Mouse (Mus musculus) ES-E14 (cell line): Measurements from ENCODE around the gene Thbs1.

Experiments used
- HCFC1 ChIP-seq: IDR thresholded peaks from 2 replicates; pipeline ENCODE4 v1.6.1; 2012; ENCODE audit warnings: low read length, inconsistent platforms, borderline replicate concordance; ENCODE audit not compliant: insufficient read depth
- MAFK ChIP-seq: IDR thresholded peaks from 2 replicates; pipeline ENCODE4 v1.6.1; 2014; ENCODE audit warnings: mild to moderate bottlenecking, low read depth, low read length, inconsistent platforms; ENCODE audit not compliant: insufficient read depth
- ZNF384 ChIP-seq: IDR thresholded peaks from 2 replicates; pipeline ENCODE4 v1.6.1; 2012; ENCODE audit warnings: low read depth, low read length, inconsistent platforms

GRCm38 (mm10) chr2:118162486-118162885, 50.8 kb downstream of the Thbs1 start:
- no peak for TF ChIP-seq MAFK
- no peak for TF ChIP-seq ZNF384
- no peak for TF ChIP-seq HCFC1
